Mouse (Mus musculus) cortical plate, adult 2 months (tissue): ENCODE results near the gene Gm14412.
"Not testable (repeated sequence)": the region's sequence is repeated elsewhere in the genome, so short reads cannot be mapped to it uniquely, and the experiment has no call there.

Experiments used
- CTCF ChIP-seq: fragments of 200-500 bp; IDR thresholded peaks from 2 replicates; pipeline ENCODE4 v1.5.1; 2011; ENCODE audit warnings: mild to moderate bottlenecking, control low read depth, low read length; ENCODE audit not compliant: insufficient read depth; ENCODE audit errors: extremely low read depth
- POLR2A ChIP-seq: fragments of 200-500 bp; IDR thresholded peaks from 2 replicates; pipeline ENCODE4 v1.6.1; 2011; ENCODE audit warnings: mild to moderate bottlenecking, low read length, control low read depth; ENCODE audit not compliant: insufficient read depth; ENCODE audit errors: extremely low read depth

DNA sequence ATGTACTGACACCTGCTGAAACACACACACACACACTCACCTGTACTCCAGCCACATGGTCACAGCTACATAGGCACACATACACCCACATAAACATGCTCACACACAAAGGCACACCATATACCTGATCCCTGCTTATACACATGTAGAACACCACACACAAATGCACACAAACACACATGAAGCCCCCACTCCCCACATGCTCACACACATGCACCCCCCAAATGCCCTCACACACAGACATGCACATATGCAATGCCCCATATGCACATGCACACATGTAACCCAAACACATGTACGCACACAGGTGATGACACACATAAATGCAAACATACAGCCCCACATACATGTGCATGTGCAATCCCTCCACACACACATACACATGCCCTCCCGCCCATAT lies 19.1 kb downstream of the Gm14412 start:
- not testable (repeated sequence) for TF ChIP-seq POLR2A, CTCF
